8 mouse cellular contexts compared by ENCODE assay signal in the genomic region with DNA sequence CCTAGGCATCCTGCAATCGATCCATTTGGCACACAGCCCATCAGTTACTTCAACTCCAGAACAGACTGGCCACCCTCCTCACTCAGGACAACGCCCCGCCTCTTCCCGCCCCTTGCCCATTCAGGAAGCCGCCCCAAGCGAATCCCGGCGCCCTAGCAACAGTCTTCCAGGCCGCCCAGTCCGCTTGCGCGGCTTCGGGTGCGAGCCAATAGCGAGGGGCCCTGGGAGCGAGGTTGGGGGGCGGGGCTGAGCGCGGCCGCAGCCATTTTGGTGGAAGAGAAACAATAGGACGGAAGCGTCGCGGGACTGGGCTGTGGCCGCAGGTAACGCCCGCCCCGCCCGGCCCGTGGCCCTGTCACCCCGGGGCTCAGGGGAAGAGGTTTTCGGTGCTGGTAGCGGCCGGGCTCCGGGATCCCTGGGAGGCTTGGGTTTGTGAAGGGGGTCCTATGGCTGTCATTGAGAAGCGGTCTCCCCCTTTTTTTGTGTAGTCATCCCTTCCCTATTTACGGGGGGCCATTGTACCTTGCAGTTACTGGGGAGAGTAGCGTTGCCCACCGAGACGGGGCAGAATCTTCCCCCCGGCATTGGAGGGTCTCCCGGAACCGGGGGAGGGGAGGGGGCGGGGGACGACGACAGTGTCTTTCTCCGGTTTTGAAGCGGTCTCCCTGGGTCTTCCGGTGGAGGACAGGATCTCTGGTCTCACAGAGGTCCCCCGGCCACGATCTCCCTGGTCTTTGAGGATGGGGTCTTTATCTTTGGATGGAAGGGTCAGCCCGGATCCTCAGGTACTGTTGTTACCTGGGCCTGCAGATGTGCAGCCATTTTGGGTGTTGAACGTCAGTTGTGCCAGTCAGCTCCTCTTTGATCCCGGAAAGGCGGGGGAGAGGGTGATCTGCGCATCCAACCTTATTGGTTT. TPM values are rescaled to one million over a fixed set of nuclear protein-coding genes. Genes with fewer than 3 reads are reported as not detected.
DNase-seq lines count a peak whose midpoint lies in the region; ATAC-seq and TF ChIP-seq lines count a peak whose summit lies in the region.

TSS of gene Ip6k2 (plus strand) at position 249 of the 916 bp plus-strand sequence.

- H3K4me3 ChIP-seq in hindbrain, embryonic 14.5 days (replicated peaks; ENCODE audit: low read length): peak within 1 kb of the TSS; percentile 83

- H3K4me2 ChIP-seq in hindbrain, embryonic 14.5 days (replicated peaks): peak within 1 kb of the TSS; percentile 96

- H3K27ac ChIP-seq in hindbrain, embryonic 14.5 days: peak within 1 kb of the TSS; percentile 99

- DNase-seq in Patski (ENCODE audit: low read depth, low spot score): no peak
- DNase-seq in cerebellum, postnatal 14 days: peak; percentile 98 to 99
- peak; percentile 88 to 91 for DNase-seq in frontal cortex, postnatal 25 days (ENCODE audit: low spot score in 2 of 2)
- DNase-seq in hindbrain, embryonic 14.5 days (ENCODE audit: low spot score): peak; percentile 94
- DNase-seq in layer of hippocampus, postnatal 36 days: peak; percentile 97
- DNase-seq in lung, postnatal 36 days: peak; percentile 98
- peak; percentile 99 for DNase-seq in retina, postnatal 1 day
- DNase-seq in urinary bladder, adult 18-20 months (ENCODE audit: low spot score in 2 of 2): peak; percentile 86 to 94

- H3K27me3 ChIP-seq in Patski: no peaks in the 10 kb centered on the region
- H3K27me3 ChIP-seq in hindbrain, embryonic 14.5 days (ENCODE audit: control insufficient read depth, insufficient read depth, low read length): no peaks in the 10 kb centered on the region

- H3K4me1 ChIP-seq in hindbrain, embryonic 14.5 days (replicated peaks; ENCODE audit: control insufficient read depth, insufficient read depth, low read length): peaks cover 49% of the 10 kb centered on the region

- POLR2A ChIA-PET in Patski (lab: Charles Lee): interaction anchor here (0.6 to 2.6 kb wide), 4 partner anchors 15 to 1512 kb away, joined by 3 to 7 read pairs (median 4); no protein-coding TSS in a partner anchor

- H3K9me3 ChIP-seq in hindbrain, embryonic 14.5 days (ENCODE audit: control insufficient read depth, low read length): no peaks in the 10 kb centered on the region

- in situ Hi-C loops in Patski (cut with MboI; ENCODE audit: low pct_unique_long_range_greater_than_20kb): no loop called here

- peaks cover 10% of the 10 kb centered on the region for H3K36me3 ChIP-seq in hindbrain, embryonic 14.5 days (replicated peaks; ENCODE audit: control insufficient read depth, insufficient read depth)

- peak within 1 kb of the TSS; percentile 99 for H3K9ac ChIP-seq in hindbrain, embryonic 14.5 days

- peak; percentile 98 for ATAC-seq in Patski
- ATAC-seq in hindbrain, embryonic 14.5 days (ENCODE audit: low FRiP score): peak; percentile 98

- no peak for TF ChIP-seq CTCF in Patski (IDR thresholded peaks at IDR 0.05)

- CTCF ChIA-PET in Patski (lab: Charles Lee): interaction anchor here (0.8 to 3.3 kb wide), 2 partner anchors 14 to 15 kb away, joined by 3 to 15 read pairs; no protein-coding TSS in a partner anchor

- under 1% methylated on average over 56 of the region's 56 CpGs for WGBS in hindbrain, embryonic 14.5 days

RNA-seq across cellular contexts. Expression of gene Ip6k2, which starts in this region (rescaled TPM):
- 89.9 TPM for polyA plus RNA-seq in Patski (2021)
- polyA plus RNA-seq in hindbrain, embryonic 14.5 days (2014; fragmentation: Nextera tagmentation; extraction: Ambion mirVana): 202 and 238 TPM in 2 replicates
- 100 to 1,000 TPM; 233 to 259 TPM for total RNA-seq in layer of hippocampus, postnatal 36 days (2021)
